Mouse (Mus musculus) embryonic facial prominence, embryonic 14.5 days (tissue): ENCODE data around the gene Mdfi. TPM values are rescaled to one million over a fixed set of nuclear protein-coding genes. Genes with fewer than 3 reads are reported as not detected.

Experiments used
- ATAC-seq: fragments of 200-750 bp; cut with Nextera tagmentation; 2 replicates; pipeline ENCODE4 v1.8.0; 2017; ENCODE audit warnings: low read depth, moderate number of reproducible peaks, moderate TSS enrichment
- DNase-seq: peaks from one replicate; pipeline ENCODE4 v3.0.0-alpha.2; 2015; ENCODE audit warnings: low spot score
- H3K27ac ChIP-seq: fragments of 300-500 bp; sonication (generic); replicated peaks from 2 replicates; pipeline ENCODE4 v1.5.1; 2014; ENCODE audit warnings: low read depth, mild to moderate bottlenecking, low read length, moderate library complexity
- H3K27me3 ChIP-seq: fragments of 300-500 bp; sonication (generic); replicated peaks from 2 replicates; pipeline ENCODE4 v1.6.1; 2014; ENCODE audit warnings: low read length; ENCODE audit not compliant: control insufficient read depth, insufficient read depth
- H3K36me3 ChIP-seq: fragments of 300-500 bp; sonication (generic); 2 replicates; pipeline ENCODE4 v1.6.1; 2014; ENCODE audit warnings: low read length, mixed read lengths; ENCODE audit not compliant: control insufficient read depth, insufficient read depth
- H3K4me1 ChIP-seq: fragments of 300-500 bp; sonication (generic); 2 replicates; pipeline ENCODE4 v1.6.1; 2014; ENCODE audit warnings: antibody characterized with exemption, low read length; ENCODE audit not compliant: control insufficient read depth, insufficient read depth
- H3K4me2 ChIP-seq: fragments of 300-500 bp; sonication (generic); 2 replicates; pipeline ENCODE4 v1.6.1; 2014; ENCODE audit warnings: low read depth, mild to moderate bottlenecking, low read length, moderate library complexity, mixed read lengths
- H3K4me3 ChIP-seq: fragments of 300-500 bp; sonication (generic); 2 replicates; pipeline ENCODE4 v1.5.1; 2014; ENCODE audit warnings: low read depth, mild to moderate bottlenecking, low read length
- H3K9ac ChIP-seq: fragments of 300-500 bp; sonication (generic); 2 replicates; pipeline ENCODE4 v1.6.1; 2014; ENCODE audit warnings: low read depth, mild to moderate bottlenecking, low read length, moderate library complexity, mixed read lengths
- H3K9me3 ChIP-seq: fragments of 300-500 bp; sonication (generic); 2 replicates; pipeline ENCODE4 v1.6.1; 2016; ENCODE audit warnings: low read length; ENCODE audit not compliant: control insufficient read depth
- WGBS: fragments of 180-500 bp; shearing (Covaris S2); extraction: QIAGEN DNeasy Blood & Tissue Kit; methylation state at CpG from one replicate; pipeline ENCODE4 v1.1.7; 2014; 5-methylcytosine and 5-hydroxymethylcytosine counted together
- polyA plus RNA-seq: library from polyadenylated mRNA; unstranded; fragments of >200 nt; fragmentation: Nextera tagmentation; extraction: Ambion mirVana; gene quantifications from 2 replicates; pipeline ENCODE4 v1.2.1, GENCODE M21; 2014

Gene Mdfi
- polyA plus RNA-seq, 1 experiment from 2014 or later = 54.5 TPM

DNA sequence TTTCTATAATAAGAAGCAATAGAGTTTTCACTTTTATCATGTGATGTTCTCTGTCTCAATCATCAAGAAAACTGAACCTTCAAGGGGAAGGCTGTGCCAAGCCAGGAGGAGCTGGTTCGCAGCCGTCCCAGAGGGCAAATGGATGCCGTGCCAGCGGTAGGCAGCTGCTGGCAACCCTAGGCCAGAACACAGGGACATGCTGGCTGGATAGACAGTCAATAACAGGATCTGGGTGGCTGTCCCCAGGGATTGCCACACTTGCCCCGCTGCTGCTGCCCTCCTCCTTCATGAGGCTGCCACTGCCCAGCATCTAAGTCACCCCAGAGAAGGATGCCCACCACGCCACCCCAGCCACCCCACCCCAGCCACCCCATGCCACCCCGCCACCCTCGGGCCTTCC lies 7.0 kb upstream of the Mdfi start:
- Histone ChIP-seq H3K9ac (no peak overlapping the region), H3K9me3 (no peaks in the 10 kb centered on the region), H3K4me1 (peaks cover 5% of the 10 kb centered on the region), H3K27me3 (no peaks in the 10 kb centered on the region), H3K36me3 (no peaks in the 10 kb centered on the region), H3K4me3 (no peak overlapping the region), H3K27ac (no peak overlapping the region), H3K4me2 (no peak overlapping the region)
- no peak for ATAC-seq
- DNase-seq = no peak
- WGBS = 90% methylated on average over 8 of the region's 8 CpGs

DNA sequence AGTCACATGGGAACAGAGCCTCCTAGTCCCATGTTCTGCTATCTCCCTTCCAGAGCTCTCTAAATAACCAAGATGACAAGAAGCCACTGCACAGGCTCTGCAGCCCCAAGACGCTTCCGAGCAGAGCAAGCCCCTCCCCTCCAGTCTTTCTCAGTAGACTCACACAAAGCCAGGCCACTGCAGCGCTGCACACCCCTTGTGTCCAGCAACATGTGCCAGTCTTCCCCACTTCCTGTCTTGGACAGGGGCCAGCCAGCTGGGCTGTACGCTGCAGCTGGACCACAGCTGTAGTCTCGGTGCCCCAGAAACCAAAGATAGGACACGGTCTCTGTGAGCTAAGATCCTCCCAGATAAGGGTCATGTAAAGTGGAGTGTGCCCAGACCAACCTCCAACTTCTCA lies 3.3 kb upstream of the Mdfi start:
- DNase-seq = peak; percentile 55
- Histone ChIP-seq H3K9me3 (no peaks in the 10 kb centered on the region), H3K27ac (no peak overlapping the region), H3K4me3 (no peak overlapping the region), H3K9ac (no peak overlapping the region), H3K4me1 (peaks cover 13% of the 10 kb centered on the region), H3K4me2 (no peak overlapping the region), H3K36me3 (no peaks in the 10 kb centered on the region), H3K27me3 (no peaks in the 10 kb centered on the region)
- no peak for ATAC-seq
- WGBS = 16% methylated on average over 6 of the region's 6 CpGs

- DNase-seq (no peak), ATAC-seq (no peak)
- H3K9ac ChIP-seq = peak overlapping the region; percentile 88
- H3K27me3 ChIP-seq = no peaks in the 10 kb centered on the region
- peak overlapping the region; percentile 95 for H3K4me3 ChIP-seq
- H3K4me1 ChIP-seq = peaks cover 43% of the 10 kb centered on the region
- H3K9me3 ChIP-seq = no peaks in the 10 kb centered on the region
- H3K36me3 ChIP-seq = peaks cover 16% of the 10 kb centered on the region
- 3% methylated on average over 33 of the region's 45 CpGs for WGBS
- H3K4me2 ChIP-seq = peak overlapping the region; percentile 83
- H3K27ac ChIP-seq = peak overlapping the region; percentile 92
Observed at GRCm38 (mm10) chr17:47833628-47834481, 636 bp downstream of the Mdfi start.

DNA sequence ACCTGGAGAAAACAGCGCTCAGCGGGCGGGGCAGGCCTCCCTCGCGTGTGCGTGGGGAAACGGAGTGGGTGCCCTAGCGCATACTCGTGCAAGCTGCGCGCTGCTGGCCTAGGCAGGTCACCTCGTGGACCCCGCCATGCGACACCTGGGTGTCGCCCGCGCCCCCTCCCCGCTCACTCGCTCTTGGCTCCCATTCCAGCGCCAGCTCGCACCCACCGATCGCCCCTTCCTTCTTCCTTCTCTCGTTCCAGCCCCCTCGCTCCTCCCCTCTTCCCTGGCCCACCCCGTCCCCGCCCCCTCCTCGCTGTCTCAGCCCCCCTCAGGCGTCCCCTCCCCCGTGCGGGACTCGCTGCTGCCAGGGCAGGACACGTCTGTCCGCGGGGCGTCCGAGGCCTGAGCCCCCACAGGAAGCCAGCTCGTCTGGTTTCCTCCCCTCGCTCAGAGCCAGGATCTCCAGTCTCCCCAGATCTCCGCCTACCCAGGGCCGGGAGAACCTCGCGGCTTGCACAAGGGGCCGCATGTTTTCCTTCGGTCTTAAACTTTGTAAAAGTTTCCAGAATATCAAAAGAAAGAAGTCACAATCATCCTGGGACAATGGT lies 1.4 kb downstream of the Mdfi start:
- 0% methylated on average over 24 of the region's 45 CpGs for WGBS

DNA sequence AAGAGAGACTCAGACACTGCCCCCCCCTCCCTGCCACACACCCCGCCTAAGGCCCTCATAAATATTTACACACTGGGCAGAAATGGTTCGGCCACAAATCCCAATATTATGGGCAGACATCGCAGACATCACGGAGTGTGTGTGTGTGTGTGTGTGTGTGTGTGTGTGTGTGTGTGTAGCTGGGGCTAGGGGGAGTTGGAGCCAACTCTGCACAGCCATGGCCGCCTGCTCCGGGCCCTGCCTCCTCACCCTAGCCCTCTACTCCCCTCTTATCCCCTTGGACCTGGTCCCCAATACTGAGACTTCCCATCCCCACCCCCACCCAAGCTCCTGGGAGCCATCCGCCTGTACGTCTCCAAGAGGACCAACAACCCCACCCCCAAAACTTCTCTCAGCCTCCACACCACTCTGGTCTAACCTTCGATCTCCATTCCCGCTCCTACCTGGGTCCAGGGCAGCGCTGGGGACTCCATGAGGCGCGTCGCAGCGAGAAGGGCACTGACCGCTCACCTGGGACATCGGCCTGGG lies 1.9 kb downstream of the Mdfi start:
- no peaks in the 10 kb centered on the region for H3K27me3 ChIP-seq
- H3K36me3 ChIP-seq = peaks cover 20% of the 10 kb centered on the region
- H3K4me1 ChIP-seq = peaks cover 41% of the 10 kb centered on the region
- peak overlapping the region; percentile 88 for H3K9ac ChIP-seq
- DNase-seq (peak; percentile 49), ATAC-seq (peak; percentile 16)
- no peaks in the 10 kb centered on the region for H3K9me3 ChIP-seq
- WGBS = 0% methylated on average over 12 of the region's 17 CpGs
- peak overlapping the region; percentile 83 for H3K4me2 ChIP-seq
- H3K4me3 ChIP-seq = peak overlapping the region; percentile 95
- H3K27ac ChIP-seq = peak overlapping the region; percentile 92

More for the DNA sequence above, 1.4 kb downstream of the Mdfi start:
- Histone ChIP-seq H3K27ac (peak overlapping the region; percentile 92), H3K4me2 (peak overlapping the region; percentile 83), H3K4me1 (peaks cover 45% of the 10 kb centered on the region), H3K36me3 (peaks cover 18% of the 10 kb centered on the region), H3K27me3 (no peaks in the 10 kb centered on the region), H3K9ac (peak overlapping the region; percentile 88), H3K9me3 (no peaks in the 10 kb centered on the region), H3K4me3 (peak overlapping the region; percentile 95)
- ATAC-seq (peak; percentile 78), DNase-seq (peak; percentile 93)

- Histone ChIP-seq H3K4me2 (peak overlapping the region; percentile 83), H3K4me3 (peak overlapping the region; percentile 95), H3K27ac (peak overlapping the region; percentile 92), H3K27me3 (no peaks in the 10 kb centered on the region), H3K36me3 (peaks cover 28% of the 10 kb centered on the region), H3K9ac (peak overlapping the region; percentile 88), H3K9me3 (no peaks in the 10 kb centered on the region; the same call in 1 of the 2 replicates), H3K4me1 (peaks cover 41% of the 10 kb centered on the region)
- ATAC-seq (no peak), DNase-seq (no peak)
- WGBS = 18% methylated on average over 5 of the region's 5 CpGs
Observed at GRCm38 (mm10) chr17:47831772-47832171, 2.7 kb downstream of the Mdfi start.

- Histone ChIP-seq H3K36me3 (peaks cover 30% of the 10 kb centered on the region), H3K4me3 (peak overlapping the region; percentile 95), H3K4me2 (peak overlapping the region; percentile 83), H3K27ac (peak overlapping the region; percentile 92), H3K9ac (peak overlapping the region; percentile 88), H3K27me3 (no peaks in the 10 kb centered on the region), H3K9me3 (no peaks in the 10 kb centered on the region; the same call in 1 of the 2 replicates), H3K4me1 (peaks cover 41% of the 10 kb centered on the region)
- 14% methylated on average over 9 of the region's 9 CpGs for WGBS
- ATAC-seq (peak; percentile 55), DNase-seq (peak; percentile 81)
Observed at GRCm38 (mm10) chr17:47831161-47831560, 3.3 kb downstream of the Mdfi start.

GRCm38 (mm10) chr17:47821339-47821738 lies 13.2 kb downstream of the Mdfi start:
- no peaks in the 10 kb centered on the region for H3K9me3 ChIP-seq
- 42% methylated on average over 8 of the region's 8 CpGs for WGBS
- peak overlapping the region; percentile 65 for H3K27ac ChIP-seq
- DNase-seq (peak; percentile 85), ATAC-seq (peak; percentile 83)
- peak overlapping the region; percentile 34; the same call in 1 of the 2 replicates for H3K9ac ChIP-seq
- H3K36me3 ChIP-seq = peaks cover 84% of the 10 kb centered on the region
- no peak overlapping the region for H3K4me3 ChIP-seq
- H3K4me1 ChIP-seq = peaks cover 27% of the 10 kb centered on the region
- H3K27me3 ChIP-seq = no peaks in the 10 kb centered on the region
- H3K4me2 ChIP-seq = no peak overlapping the region
